Mouse (Mus musculus) erythroblast, embryonic 14.5 days (primary cell): ENCODE measurements around the gene Cd9.

Experiments used
- GATA1 ChIP-seq: IDR thresholded peaks from 2 replicates; pipeline ENCODE4 v1.6.1; 2012; ENCODE audit warnings: low read length, inconsistent platforms, mixed read lengths
- TAL1 ChIP-seq: IDR thresholded peaks from 3 replicates; pipeline ENCODE4 v1.6.1; 2012; ENCODE audit warnings: low read length, inconsistent platforms, mixed read lengths

- no peak for TF ChIP-seq GATA1
- TF ChIP-seq TAL1: no peak
Measured at GRCm38 (mm10) chr6:125481667-125482390, 12.8 kb downstream of the Cd9 start.
